Mouse (Mus musculus): ENCODE results near the gene Sntb2.

The Sntb2 gene

GRCm38 (mm10) chr8:106932376-106933065 is 3.0 kb upstream of the Sntb2 start:
- peak; percentile 22 for DNase-seq

DNA sequence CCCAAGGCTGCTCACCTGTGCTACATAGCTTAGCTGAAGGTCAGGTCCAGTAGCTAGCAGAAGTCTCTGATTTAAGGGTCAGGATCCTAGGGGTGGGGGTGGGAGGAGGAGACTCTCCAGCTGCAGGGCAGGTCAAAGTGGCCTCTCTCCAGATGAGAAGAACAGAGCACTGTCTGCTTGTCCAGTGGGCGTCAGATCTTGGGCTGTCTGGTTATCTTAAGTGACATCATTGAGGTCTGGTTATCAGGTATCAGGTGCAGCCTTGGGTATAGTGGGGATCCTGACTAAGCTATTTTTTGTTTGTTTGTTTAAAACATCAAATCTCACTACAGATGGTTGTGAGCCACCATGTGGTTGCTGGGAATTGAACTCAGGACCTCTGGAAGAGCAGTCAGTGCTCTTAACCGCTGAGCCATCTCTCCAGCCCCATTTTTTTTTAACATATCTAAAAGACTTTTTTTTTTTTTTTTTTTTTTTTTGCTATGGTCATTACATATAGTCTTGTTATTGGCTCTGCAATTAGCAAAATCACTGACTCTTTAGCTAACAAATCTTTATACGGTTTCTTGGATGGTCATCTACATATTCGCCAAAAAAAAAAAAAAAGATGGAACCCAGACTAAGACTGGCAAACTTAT is 1.9 kb upstream of the Sntb2 start:
- DNase-seq: no peak

DNA sequence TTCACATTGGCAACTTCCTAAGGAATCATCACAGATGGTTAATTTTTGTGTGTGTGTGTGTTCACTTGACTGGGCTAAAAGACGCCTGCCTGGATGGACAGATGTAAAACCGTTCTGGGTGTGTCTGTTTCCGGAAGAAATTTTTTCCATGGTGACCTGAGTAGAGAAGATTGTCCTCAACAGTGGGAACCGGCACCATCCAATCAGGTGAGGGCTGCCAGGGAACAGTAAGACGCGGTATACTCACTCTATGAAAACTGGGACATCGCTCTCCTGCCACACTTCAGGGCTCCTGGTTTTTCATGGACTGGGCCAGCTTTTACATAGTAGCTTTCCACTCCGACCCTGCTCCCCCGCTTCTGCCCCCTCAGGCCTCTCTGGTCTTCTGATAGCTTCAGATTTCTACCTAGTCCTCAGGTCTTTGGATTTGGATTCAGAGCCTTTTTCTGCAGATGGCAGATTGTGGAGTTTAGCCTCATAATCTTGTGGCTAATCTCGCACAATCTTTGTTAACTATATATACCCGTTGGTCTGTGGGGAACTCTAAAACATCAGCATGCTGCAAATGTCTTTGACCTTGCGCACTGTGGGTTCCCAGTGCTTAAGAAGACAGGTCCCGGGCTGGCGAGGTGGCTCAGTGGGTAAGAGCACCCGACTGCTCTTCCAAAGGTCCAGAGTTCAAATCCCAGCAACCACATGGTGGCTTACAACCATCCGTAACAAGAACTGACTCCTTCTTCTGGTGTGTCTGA is 1.1 kb upstream of the Sntb2 start:
- no peak for DNase-seq

- peak; percentile 67 for DNase-seq
Measured at GRCm38 (mm10) chr8:106935899-106936477, 438 bp downstream of the Sntb2 start.

DNA sequence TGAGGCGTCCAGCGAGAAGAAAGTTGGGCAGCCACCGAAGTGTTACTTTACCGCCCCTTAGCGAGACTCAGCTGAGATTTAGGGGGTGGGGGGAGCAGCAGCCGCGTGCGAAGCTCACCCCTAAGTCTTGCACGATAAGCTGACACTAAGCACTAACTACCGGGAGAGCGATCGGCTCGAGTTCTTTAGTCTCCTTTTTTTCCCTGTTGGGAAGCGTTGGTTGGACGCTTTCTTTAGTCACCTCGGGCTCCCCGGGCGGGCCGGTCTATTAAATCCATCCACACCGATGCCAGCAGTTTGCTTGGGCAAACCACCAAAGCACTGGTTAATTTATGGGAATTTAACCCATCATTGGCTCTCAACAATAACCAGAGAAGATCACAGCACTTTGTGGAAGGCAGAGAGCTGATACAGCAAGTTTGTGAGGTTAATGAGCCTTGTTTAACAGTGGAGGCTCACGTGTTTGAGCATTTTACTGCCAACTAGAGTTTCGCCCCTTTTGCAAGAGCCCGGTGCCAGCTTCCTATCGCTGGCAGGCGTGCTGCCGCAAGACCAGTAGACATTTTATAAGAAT is 1.0 kb downstream of the Sntb2 start:
- DNase-seq: peak; percentile 50

- no peak for DNase-seq
Measured at GRCm38 (mm10) chr8:106937081-106937800, 1.7 kb downstream of the Sntb2 start.

DNA sequence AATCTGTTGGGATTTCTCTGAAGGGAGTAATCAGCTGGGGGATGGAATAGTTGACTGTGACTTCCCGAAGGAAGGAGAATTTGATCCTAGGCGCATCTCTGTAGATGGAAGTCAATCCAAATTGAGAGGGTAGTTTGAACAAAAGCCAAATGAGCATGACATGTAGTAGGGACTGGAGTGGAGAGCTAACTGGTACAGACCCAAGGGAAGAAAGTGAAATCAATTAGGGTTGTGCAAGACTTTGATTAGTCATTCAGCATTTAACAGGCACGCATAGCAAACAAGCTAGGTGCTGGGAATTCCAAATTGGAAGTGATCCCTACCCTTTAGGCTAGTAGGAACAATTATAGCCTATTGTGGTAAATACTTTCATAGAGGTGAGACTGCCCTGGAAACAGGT is 6.3 kb downstream of the Sntb2 start:
- no peak for DNase-seq

- DNase-seq: no peak
Measured at GRCm38 (mm10) chr8:106943874-106944418, 8.4 kb downstream of the Sntb2 start.

GRCm38 (mm10) chr8:106944756-106945155 is 9.2 kb downstream of the Sntb2 start:
- DNase-seq: peak; percentile 57

GRCm38 (mm10) chr8:106948678-106949243 is 13.2 kb downstream of the Sntb2 start:
- DNase-seq: no peak

DNA sequence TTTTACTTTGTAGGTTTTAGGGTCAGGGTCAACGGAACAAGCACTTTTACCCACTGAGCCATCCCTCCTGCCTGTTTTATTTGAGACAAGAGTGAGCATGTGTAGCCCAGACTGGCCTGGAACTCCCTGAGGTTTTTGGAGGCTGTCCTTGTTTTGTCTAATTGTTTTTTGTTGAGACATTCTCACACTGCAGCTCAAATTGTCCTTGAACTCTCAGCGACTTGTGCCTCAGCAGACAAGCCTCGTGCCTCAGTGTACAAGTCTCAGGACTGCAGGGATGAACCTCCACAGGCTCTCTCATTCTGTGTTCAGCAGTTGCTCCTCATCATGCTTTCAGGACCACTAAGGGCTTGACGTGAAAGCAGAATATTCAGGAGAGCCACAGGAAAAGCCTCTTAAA is 16.2 kb downstream of the Sntb2 start:
- no peak for DNase-seq

- no peak for DNase-seq
Measured at GRCm38 (mm10) chr8:106953571-106953970, 18.0 kb downstream of the Sntb2 start.

GRCm38 (mm10) chr8:106957086-106957485 is 21.5 kb downstream of the Sntb2 start:
- DNase-seq: no peak

- no peak for DNase-seq
Measured at GRCm38 (mm10) chr8:106958212-106958611, 22.7 kb downstream of the Sntb2 start.

DNA sequence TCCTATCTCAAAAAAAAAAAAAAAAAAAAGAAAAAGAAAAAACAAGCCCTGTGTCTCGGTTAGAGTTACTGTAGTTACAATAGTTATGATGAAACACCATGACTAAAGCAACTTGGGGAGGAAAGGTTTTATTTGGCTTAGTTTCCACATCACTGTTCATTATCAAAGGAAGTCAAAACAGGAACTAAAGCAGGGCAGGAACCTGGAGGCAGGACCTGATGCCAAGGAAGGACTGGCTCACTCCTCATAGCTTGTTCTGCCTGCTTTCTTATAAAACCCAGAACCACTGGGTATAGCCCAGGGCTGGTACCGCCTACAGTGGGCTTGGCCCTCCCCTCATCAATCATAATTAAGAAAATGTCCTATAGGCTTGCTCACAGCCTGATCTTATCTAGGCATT is 24.1 kb downstream of the Sntb2 start:
- no peak for DNase-seq

GRCm38 (mm10) chr8:106962322-106962721 is 26.8 kb downstream of the Sntb2 start:
- DNase-seq: no peak

- no peak for DNase-seq
Measured at GRCm38 (mm10) chr8:106963365-106963764, 27.8 kb downstream of the Sntb2 start.

- DNase-seq: no peak
Measured at GRCm38 (mm10) chr8:106964573-106964972, 29.0 kb downstream of the Sntb2 start.

- peak; percentile 5 for DNase-seq
Measured at GRCm38 (mm10) chr8:106969964-106970363, 34.4 kb downstream of the Sntb2 start.

- DNase-seq: peak; percentile 45
Measured at GRCm38 (mm10) chr8:106971916-106972315, 36.4 kb downstream of the Sntb2 start.

DNA sequence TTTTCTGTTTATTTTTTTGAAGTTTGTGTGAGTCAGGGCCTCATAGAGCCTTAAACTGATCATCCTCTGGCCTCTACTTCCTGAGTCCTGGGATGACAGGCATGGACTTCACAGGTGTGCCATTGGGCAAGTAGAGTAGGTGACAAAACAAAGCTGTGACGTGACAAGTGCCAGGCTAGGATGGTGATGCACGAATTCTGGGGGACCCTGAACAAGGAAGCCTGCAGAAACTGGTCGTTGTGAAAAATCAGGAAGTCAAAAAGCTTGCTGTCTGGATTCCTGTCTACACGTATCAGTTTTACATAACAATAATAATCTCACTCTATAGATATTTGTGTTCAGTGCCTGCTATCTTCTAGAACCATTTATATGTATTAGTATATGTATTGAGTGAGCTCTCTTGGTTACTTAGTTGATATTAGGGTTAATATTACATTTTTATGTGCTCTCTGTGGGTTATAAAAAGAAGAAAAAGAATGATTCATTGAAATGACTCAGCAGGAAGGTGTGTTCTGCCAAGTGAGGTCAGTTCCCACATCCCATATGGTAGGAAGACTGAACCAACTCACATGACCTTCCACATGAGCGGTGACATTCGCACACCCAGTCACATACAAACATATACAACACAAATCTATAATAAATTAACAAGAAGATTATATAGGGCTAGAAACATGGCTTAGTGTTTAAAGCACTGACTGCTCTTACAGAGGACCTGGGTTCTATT is 37.2 kb downstream of the Sntb2 start:
- DNase-seq: no peak
